Mouse (Mus musculus) heart, postnatal 0 days (tissue): Measurements from ENCODE around the gene Fam83f. TPM values are rescaled to one million over a fixed set of nuclear protein-coding genes. Genes with fewer than 3 reads are reported as not detected.

Experiments used
- ATAC-seq: fragments of 200-750 bp; cut with Nextera tagmentation; 2 replicates; pipeline ENCODE4 v1.8.0; 2017; ENCODE audit warnings: low read depth, moderate number of reproducible peaks, moderate library complexity; ENCODE audit not compliant: insufficient read depth
- DNase-seq: peaks from one replicate; pipeline ENCODE4 v3.0.0-alpha.2; 2016; ENCODE audit warnings: low spot score
- H3K27ac ChIP-seq: fragments of 300-500 bp; sonication (generic); 2 replicates; pipeline ENCODE4 v1.5.1; 2014; ENCODE audit warnings: low read depth, mild to moderate bottlenecking
- H3K27me3 ChIP-seq: fragments of 300-500 bp; sonication (generic); 2 replicates; pipeline ENCODE4 v1.6.1; 2014; ENCODE audit warnings: low read length, mixed read lengths; ENCODE audit not compliant: control insufficient read depth, insufficient read depth
- H3K36me3 ChIP-seq: fragments of 300-500 bp; sonication (generic); replicated peaks from 2 replicates; pipeline ENCODE4 v1.6.1; 2014; ENCODE audit warnings: low read length, mixed read lengths; ENCODE audit not compliant: control insufficient read depth, insufficient read depth
- H3K4me1 ChIP-seq: fragments of 300-500 bp; sonication (generic); 2 replicates; pipeline ENCODE4 v1.6.1; 2014; ENCODE audit warnings: antibody characterized with exemption; ENCODE audit not compliant: control insufficient read depth, insufficient read depth
- H3K4me2 ChIP-seq: fragments of 300-500 bp; sonication (generic); 2 replicates; pipeline ENCODE4 v1.6.1; 2014; ENCODE audit warnings: low read depth, mild to moderate bottlenecking, low read length, moderate library complexity
- H3K4me3 ChIP-seq: fragments of 300-500 bp; sonication (generic); 2 replicates; pipeline ENCODE4 v1.5.1; 2014; ENCODE audit warnings: low read depth, low read length
- H3K9ac ChIP-seq: fragments of 300-500 bp; sonication (generic); replicated peaks from 2 replicates; pipeline ENCODE4 v1.6.1; 2014; ENCODE audit warnings: low read depth, low read length, mixed read lengths
- H3K9me3 ChIP-seq: fragments of 300-500 bp; sonication (generic); replicated peaks from 2 replicates; pipeline ENCODE4 v1.6.1; 2016; ENCODE audit warnings: low read length; ENCODE audit not compliant: control insufficient read depth
- CTCF ChIP-seq: IDR thresholded peaks from 2 replicates; pipeline ENCODE4 v1.5.1; 2016; ENCODE audit warnings: antibody characterized with exemption, control low read depth, low read depth
- EP300 ChIP-seq: IDR thresholded peaks from 2 replicates; pipeline ENCODE4 v1.6.1; 2016; ENCODE audit warnings: antibody characterized with exemption, low read depth
- WGBS: fragments of 180-500 bp; shearing (Covaris S2); extraction: QIAGEN DNeasy Blood & Tissue Kit; methylation state at CpG from one replicate; pipeline ENCODE4 v1.1.7; 2014; 5-methylcytosine and 5-hydroxymethylcytosine counted together
- polyA plus RNA-seq: library from polyadenylated mRNA; unstranded; fragments of >200 nt; fragmentation: Nextera tagmentation; extraction: Ambion mirVana; gene quantifications from 2 replicates; pipeline ENCODE4 v1.2.1, GENCODE M21; 2015
- total RNA-seq: library from RNA; depleted of rRNA; stranded (reverse); fragments of >200 nt; gene quantifications from 2 replicates; pipeline ENCODE4 v1.2.3, GENCODE M21; 2014; ENCODE audit warnings: low replicate concordance

Fam83f gene
- total and polyA plus RNA-seq, 2 experiments from 2014 or later = 0.14 to 0.95 TPM

GRCm38 (mm10) chr15:80703495-80703894 lies 31.8 kb downstream of the Fam83f start:
- Histone ChIP-seq H3K4me2 (no peak overlapping the region), H3K27ac (no peak overlapping the region), H3K27me3 (no peaks in the 10 kb centered on the region), H3K4me1 (peaks cover 16% of the 10 kb centered on the region; the same call in 1 of the 2 replicates), H3K9me3 (no peaks in the 10 kb centered on the region), H3K36me3 (no peaks in the 10 kb centered on the region), H3K4me3 (no peak overlapping the region), H3K9ac (no peak overlapping the region)
- TF ChIP-seq EP300 (no peak), CTCF (no peak)
- ATAC-seq (no peak), DNase-seq (no peak)
- 79% methylated on average over 2 of the region's 2 CpGs for WGBS

DNA sequence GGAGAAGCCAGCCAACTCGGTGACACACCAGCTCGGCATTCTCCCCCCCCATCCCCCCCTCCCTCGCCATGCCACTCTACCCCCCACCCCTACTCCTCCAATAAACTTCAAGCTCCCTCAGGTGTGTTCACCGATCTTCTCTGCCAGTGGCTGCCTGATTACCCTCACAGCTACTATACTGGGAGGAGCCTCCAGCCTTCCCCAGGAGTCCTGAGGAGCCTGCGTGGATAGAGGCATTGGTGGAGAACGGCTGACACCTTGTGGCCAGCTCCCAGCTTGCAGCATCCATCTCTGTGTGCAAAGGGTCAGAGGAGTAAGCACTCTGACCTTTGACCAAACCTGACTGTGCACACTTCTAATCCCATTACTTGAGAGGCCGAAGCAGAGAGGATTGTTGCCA lies 32.6 kb downstream of the Fam83f start:
- DNase-seq = peak; percentile 75
- Histone ChIP-seq H3K9me3 (no peaks in the 10 kb centered on the region), H3K4me1 (peaks cover 16% of the 10 kb centered on the region; the same call in 1 of the 2 replicates), H3K4me2 (peak overlapping the region; percentile 33), H3K4me3 (no peak overlapping the region), H3K27me3 (no peaks in the 10 kb centered on the region), H3K9ac (no peak overlapping the region), H3K36me3 (no peaks in the 10 kb centered on the region), H3K27ac (no peak overlapping the region)
- WGBS = 10% methylated on average over 7 of the region's 7 CpGs
- TF ChIP-seq EP300 = no peak
- peak; percentile 95 for TF ChIP-seq CTCF
- peak; percentile 65 for ATAC-seq

DNA sequence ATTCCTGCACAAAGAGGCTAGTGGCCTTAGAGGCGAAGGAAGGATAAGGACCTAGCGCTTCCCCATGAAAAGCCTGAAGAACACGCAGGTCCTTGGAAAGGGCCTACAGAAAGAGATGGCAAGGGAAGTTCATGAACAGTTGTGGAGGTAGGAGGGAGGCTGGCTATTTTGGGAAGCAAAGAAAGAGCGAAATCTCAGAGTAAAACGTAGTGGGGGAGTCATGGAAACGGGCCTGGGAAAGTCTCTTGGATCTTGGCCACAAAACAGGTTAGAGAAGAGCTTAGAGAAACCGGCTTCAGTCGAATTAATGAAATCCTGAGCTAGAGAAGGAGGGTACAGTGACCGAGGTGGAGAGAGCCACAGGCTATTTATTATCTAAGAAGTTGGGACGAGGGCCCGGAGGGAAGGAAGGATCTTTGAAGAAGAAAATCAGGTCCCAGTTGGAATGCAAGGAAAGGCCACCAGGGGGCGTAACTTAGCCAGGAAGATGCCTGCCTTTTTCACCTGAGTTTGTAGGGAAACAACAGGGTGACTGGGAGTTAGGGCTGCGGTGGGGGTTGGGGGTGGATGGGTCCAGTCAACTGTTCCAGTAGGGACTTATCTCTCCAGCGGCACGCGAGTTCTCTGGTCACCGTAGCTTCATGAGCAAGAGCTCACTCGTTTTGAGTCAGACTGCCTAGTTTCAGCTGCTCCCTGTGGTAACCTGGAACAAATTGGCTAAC lies 34.3 kb downstream of the Fam83f start:
- Histone ChIP-seq H3K4me2 (peak overlapping the region; percentile 58), H3K27ac (peak overlapping the region; percentile 65; the same call in 1 of the 2 replicates), H3K9ac (no peak overlapping the region), H3K27me3 (no peaks in the 10 kb centered on the region), H3K36me3 (no peaks in the 10 kb centered on the region), H3K4me1 (peaks cover 20% of the 10 kb centered on the region; the same call in 1 of the 2 replicates), H3K4me3 (peak overlapping the region; percentile 28), H3K9me3 (no peaks in the 10 kb centered on the region)
- TF ChIP-seq CTCF (peak; percentile 85), EP300 (no peak)
- 23% methylated on average over 18 of the region's 18 CpGs for WGBS
- DNase-seq (peak; percentile 84), ATAC-seq (no peak)

DNA sequence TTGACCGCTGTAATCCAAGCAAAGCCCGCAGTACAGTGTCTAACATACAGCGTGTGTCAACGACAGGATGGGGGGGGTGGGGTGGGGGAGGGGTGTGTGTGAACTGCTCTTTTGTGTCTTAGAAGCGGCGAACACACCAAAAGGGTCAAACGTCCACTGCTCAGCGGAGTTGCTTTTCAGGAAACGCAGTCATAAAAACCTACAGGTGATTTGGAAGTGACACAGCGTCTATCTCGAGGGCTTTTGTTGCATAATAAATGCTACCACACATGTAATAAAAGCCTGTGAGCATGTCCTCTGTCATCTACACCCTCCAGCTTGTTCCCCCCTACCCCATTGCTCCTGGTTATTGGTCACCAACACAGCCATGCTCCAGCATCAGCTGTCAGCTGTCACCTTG lies 34.9 kb downstream of the Fam83f start:
- H3K9me3 ChIP-seq = no peaks in the 10 kb centered on the region
- 19% methylated on average over 11 of the region's 11 CpGs for WGBS
- H3K27ac ChIP-seq = peak overlapping the region; percentile 65
- H3K27me3 ChIP-seq = no peaks in the 10 kb centered on the region
- DNase-seq (no peak), ATAC-seq (no peak)
- no peaks in the 10 kb centered on the region for H3K36me3 ChIP-seq
- TF ChIP-seq EP300 = no peak
- TF ChIP-seq CTCF = no peak
- H3K9ac ChIP-seq = no peak overlapping the region
- peak overlapping the region; percentile 58 for H3K4me2 ChIP-seq
- H3K4me3 ChIP-seq = peak overlapping the region; percentile 28
- H3K4me1 ChIP-seq = peaks cover 20% of the 10 kb centered on the region; the same call in 1 of the 2 replicates

DNA sequence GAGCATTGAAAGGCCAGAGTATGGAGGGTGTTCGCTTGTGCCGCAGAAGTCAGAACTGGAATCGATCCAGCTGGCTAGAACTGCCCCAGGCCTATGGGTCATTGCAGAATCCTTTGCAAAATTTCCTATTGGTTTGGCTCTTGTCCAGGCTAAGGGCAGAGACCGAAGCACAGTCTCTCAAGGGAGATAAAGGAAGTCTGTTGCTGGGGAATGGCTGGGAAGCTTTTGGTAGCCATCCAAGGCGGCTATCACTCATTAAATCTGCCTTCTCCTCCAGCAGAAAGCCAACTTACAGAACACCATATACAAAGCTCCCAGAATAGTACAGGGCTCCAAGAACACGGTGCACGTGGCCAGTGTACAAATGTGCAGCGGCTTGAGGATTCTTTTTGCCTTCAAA lies 35.4 kb downstream of the Fam83f start:
- no peak overlapping the region for H3K9ac ChIP-seq
- ATAC-seq = no peak

More for the DNA sequence above, 35.4 kb downstream of the Fam83f start:
- WGBS = 5% methylated on average over 8 of the region's 8 CpGs
- peaks cover 20% of the 10 kb centered on the region; the same call in 1 of the 2 replicates for H3K4me1 ChIP-seq
- peak; percentile 75 for DNase-seq
- H3K4me2 ChIP-seq = peak overlapping the region; percentile 58
- no peaks in the 10 kb centered on the region for H3K27me3 ChIP-seq
- TF ChIP-seq CTCF (no peak), EP300 (no peak)
- H3K36me3 ChIP-seq = no peaks in the 10 kb centered on the region
- H3K9me3 ChIP-seq = no peaks in the 10 kb centered on the region
- peak overlapping the region; percentile 65; the same call in 1 of the 2 replicates for H3K27ac ChIP-seq
- H3K4me3 ChIP-seq = 0 out of 2 replicates have a peak overlapping the region, but pooled peaks have one; percentile 28
